Mouse (Mus musculus): ENCODE results near the gene Ergic1.

Gene Ergic1

DNA sequence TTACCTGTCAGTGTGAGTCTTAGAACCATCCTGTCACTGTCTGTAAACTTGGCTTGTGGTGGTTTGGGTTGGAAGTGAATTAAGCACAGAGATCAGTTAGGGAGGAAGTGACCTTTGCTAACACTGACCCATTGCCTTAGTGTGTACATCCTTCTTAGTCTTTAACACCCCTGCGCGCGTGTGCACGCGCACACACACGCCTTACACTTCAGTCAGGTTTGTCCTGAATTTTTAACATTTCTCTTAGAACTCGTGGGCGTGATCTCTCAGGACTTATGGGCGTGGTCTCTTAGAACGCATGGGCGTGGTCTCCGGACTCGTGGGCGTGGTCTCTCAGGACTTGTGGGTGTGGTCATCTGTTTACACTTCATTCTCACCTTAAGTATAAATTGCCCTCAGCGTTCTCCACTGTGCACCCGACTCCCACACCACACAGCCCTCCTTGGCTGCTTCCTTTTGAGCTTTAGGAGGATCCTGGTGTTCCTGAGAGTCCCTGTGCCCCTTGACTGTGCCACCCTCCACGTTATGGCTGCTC, 39.7 kb downstream of the Ergic1 start:
- no peak for DNase-seq (ENCODE audit: low spot score in 2 of 2)

DNA sequence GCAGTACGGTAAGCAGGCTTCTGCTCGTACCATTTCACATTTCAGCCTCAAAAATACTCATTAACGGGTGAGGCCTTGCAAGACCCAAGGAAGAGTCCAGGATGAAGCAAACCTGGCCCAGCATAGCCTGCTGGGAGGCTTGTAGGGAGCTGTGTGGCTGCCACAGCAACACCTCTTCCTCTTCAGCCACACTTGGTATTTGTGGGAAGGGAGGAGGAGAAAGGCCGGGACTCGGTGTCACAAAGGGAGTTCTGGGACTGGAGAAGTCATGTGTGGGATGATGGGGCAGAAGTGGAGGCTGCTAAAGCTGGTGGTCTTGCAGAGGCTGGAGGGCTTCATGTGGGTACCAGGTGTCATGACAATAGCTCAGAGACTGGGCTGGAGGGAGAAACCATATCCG, 40.2 kb downstream of the Ergic1 start:
- DNase-seq (ENCODE audit: low spot score in 2 of 2) = no peak

DNA sequence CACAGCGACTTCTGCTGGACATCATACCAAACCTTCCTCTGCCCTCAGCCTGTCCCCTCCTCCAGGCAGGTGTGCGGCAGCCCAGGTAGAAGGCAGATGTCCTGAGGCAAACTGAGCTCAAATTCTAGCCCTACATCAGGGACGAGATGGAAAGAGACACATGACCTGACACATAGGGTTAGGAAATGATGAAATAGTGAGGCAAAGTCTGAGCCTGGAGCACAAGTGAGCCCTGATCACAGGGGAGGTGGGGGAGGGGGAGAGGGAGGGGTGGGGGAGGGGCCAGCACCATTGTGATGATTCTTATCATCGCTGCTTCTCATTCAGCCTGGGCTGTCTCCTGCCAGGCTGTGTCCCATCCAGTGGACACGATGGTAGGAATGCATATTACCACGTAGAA, 40.6 kb downstream of the Ergic1 start:
- DNase-seq (ENCODE audit: low spot score in 2 of 2) = no peak

DNA sequence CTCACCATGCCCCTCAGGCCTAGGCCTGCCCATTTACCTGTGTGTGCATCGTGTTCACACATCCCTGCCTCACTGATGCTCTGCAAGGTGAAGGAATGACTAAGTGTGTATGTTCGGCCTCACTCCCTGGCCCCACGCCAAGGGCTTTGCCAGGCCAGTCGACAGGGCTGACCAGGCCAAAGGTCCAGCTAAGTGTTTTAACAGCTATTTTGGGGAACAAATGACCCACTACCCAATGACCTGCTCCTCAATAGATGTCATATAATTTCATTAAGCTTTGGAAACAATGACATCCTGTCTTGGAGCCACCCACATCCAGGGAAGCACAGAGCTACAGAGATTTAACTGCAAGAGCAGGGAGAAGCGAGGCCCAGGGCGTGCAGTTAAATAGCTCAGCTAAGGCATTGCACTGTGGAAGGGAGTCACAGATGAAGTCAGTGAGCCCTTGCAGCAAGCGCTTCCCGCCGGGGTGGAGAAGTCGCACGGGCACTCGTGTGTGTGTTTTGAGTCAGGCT, 41.1 kb downstream of the Ergic1 start:
- DNase-seq (ENCODE audit: low spot score in 2 of 2) = no peak

DNA sequence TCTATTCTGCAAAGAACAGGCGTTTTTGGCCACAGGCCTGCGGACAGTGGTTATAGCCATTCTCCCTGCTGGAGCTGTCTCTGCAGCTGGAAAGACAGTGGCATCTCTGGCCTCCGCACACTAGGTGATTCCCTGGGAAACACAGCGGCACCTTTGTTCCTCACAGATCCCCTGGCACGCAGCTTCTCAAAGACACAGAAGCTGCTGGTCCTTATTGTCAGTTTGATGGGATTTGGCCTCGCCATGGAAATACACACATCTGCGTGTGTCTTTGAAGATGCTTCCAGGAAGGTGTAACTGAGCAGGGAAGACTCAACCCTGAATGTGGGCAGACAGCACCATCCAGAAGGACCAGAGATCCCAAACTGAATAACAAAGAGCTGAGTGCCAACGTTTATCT, 42.0 kb downstream of the Ergic1 start:
- DNase-seq (ENCODE audit: low spot score in 2 of 2) = no peak

DNA sequence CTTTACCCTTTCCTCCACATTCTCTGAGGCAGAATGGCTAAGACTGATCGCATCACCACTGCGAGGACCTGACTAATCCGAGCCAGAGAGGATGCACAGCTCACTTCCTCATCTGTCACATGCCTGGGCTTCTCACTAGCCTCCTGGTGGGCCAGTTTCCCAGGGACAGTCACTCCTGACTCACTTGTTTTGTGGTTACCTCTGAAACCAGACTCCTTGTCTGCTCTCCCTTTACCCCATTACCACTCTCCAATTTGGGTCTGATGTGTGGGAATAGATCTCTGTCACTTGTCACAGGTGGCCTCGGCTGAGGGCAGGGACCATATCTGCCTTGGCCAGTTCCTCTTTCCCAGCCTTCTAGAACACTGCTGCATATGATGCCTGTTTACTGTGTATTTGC, 44.3 kb downstream of the Ergic1 start:
- no peak for DNase-seq (ENCODE audit: low spot score in 2 of 2)

DNA sequence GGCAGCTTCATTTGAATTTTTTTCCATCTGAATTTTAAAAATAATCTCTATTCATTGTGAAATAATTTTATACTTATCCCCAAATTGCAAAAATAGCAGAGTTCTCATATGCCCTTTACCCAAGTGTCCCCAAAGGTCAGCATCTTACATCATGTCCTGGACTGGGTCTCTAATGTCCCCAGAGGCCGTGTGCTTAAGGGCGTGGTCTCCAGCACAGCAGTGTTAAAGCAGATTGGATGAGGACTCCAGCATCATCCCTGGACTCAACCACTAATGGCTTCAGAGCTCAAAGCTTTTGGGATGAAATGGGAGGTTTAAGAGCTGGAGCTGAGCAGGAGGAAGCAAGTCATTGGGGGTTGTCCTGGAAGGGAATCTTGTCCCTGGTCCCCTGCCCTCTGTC, 45.2 kb downstream of the Ergic1 start:
- DNase-seq (ENCODE audit: low spot score in 2 of 2) = no peak

DNA sequence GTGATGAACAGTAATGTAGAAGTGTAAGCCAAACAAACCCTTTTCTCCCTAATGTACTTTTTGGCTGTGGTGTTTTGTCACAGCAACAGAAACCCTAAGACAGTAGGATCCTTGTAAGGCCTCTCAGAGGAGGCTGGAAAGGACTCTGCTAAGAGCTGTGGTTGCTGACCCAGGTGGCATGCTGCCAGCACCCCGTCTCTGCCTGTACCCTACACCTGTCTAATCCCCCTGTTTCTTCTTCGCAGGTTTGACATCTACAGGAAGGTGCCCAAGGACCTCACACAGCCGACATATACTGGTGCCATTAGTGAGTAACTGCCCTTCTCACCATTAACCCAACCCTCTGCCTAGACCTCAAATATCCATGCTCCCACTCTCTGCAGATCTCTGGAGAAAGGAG, 47.1 kb downstream of the Ergic1 start:
- no peak for DNase-seq (ENCODE audit: low spot score in 2 of 2)

DNA sequence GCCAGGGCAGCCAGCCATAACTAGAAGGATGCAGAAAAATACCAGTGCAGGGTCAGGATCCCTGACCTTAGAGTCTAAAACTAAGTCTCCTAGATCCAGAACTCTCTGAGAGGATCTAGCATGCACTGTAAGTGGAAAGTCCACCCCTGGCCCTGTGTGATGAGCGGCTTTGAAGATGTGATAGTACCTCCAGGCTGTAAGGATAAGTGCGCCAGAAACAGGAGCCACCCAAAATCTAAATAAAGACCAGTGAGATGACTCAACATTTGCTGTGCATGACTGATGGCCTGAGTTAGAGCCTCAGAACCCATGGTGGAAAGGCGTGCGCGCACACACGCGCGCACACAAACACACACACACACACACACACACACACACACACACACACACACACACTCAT, 47.6 kb downstream of the Ergic1 start:
- DNase-seq (ENCODE audit: low spot score in 2 of 2) = no peak

DNA sequence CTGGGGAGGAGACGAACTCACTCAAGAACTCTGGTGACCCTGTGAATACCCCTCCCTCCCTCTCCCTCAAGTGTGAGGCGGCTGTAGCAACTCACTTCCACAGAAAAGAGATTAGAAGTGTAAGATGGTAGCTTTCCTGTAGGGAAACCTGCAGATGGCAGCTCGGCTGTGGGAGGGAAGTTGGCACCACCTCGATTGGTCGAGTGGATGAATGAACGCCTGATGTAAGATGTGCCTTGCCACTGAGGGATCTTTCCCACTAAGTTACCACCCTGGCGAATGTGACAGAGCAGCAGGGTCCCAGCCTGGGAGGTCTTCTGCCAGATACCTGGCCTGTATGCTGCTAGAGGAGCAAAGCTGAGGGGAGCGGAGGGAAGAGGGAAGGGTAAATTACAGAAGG, 48.5 kb downstream of the Ergic1 start:
- peak; percentile 46 to 58 for DNase-seq (ENCODE audit: low spot score in 2 of 2)

DNA sequence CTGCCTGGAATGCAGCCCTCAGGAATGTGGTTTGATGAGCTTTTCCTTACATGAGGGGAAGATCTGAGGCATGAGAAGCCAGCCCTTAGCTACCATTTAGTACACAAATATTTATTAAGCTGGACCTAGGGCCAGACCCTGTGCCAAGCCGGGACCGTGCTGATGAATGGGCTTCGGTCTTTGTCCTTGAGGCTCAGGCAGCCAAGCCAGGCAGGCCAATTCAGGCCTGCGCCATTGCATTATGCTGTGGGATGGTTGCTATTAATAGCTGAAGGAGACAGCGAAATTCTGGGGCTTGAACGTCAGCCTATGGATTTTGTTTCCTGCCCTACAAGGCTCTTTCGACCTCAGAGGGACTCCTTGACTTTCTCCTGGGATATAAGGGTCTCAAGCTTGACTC, 50.0 kb downstream of the Ergic1 start:
- DNase-seq (ENCODE audit: low spot score in 2 of 2) = no peak

DNA sequence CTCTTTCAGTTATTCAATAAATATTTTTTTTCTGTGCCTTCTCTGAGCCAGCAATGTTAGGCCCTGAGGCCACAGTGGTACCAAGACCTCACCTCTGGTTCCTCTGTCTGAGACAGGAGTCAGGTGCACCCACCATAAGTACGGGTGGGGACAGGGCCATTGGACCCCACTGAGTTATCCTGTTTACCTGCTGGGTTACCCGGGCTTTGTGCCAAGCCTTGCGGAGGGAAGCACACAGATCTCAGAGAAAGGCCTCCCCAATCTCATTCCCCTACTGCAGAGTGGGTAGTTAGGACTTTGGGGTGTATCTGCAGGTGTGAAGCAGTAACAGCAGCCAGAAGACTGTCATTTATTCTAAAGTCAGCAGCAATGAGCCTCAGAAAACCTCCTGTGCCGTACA, 50.6 kb downstream of the Ergic1 start:
- no peak for DNase-seq (ENCODE audit: low spot score in 2 of 2)

DNA sequence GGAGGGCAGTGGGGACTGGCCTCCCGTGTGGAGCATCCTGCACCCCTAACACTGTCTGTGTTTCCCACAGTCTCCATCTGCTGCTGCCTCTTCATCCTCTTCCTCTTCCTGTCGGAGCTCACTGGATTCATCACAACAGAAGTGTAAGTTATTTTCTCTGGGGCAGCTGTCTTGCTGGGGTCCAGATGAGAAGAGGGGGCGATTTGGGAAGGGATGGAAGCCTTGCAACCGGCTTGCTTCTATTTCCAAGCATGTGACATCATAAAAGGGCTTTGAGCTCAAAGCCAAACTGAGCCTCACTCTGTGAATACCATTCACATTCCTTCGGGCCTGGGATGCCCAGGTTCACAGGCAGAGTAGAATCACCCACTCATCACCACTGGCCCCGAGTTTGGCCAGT, 53.0 kb downstream of the Ergic1 start:
- DNase-seq (ENCODE audit: low spot score in 2 of 2) = no peak

DNA sequence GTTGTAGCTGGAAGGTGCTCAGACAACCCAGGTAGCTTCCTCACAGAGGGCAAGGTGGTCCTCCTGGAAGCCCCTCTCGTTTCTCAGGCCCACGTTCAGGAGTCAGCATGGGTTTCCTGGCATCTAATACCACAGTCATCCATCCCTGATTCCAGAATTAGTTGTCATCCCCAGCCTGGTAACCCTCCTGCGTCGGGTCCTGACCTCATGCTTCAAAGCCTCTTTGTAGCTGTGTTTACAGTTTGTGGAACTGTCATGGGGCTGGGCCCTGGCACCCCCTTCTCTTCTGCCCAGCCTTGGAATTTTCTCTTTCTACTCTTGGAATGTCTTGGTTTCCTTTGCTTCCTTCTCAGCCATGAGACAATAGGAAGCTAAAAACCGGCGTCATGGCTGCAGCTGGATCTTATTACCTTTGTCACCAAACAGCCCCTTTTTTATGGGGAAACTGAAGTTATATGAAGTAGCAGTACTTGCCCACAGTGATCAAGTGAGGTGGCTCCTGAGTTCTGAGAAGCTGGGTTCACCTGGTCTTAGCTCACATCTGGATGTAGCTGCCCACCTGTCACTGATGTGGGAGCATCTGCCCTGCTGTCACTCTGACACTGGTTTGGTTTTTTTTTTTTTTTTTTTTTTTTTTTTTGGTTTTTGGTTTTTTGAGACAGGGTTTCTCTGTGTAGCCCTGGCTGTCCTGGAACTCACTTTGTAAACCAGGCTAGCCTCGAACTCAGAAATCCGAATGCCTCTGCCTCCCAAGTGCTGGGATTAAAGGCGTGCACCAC, 53.6 kb downstream of the Ergic1 start:
- DNase-seq (ENCODE audit: low spot score in 2 of 2) = no peak

DNA sequence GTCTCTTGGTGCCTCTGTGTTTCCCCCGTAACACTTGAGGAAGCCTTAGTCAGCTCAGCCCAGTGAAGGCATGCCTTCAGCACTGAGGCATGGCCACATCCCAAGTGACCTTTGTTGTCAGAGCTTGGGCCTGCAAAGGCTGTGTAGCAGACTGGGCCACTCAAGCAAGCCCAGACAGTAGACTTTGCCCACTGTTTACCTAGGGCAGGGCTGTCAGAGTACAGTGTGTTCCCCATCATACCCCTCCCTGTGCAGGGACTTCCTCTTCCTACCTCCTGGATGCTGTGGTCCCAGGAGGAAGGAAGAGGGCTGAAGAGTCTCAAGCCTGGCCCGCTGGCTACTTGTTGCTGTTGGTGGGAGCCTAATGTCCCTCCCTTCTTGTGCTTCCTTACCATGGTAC, 55.4 kb downstream of the Ergic1 start:
- DNase-seq (ENCODE audit: low spot score in 2 of 2) = no peak

DNA sequence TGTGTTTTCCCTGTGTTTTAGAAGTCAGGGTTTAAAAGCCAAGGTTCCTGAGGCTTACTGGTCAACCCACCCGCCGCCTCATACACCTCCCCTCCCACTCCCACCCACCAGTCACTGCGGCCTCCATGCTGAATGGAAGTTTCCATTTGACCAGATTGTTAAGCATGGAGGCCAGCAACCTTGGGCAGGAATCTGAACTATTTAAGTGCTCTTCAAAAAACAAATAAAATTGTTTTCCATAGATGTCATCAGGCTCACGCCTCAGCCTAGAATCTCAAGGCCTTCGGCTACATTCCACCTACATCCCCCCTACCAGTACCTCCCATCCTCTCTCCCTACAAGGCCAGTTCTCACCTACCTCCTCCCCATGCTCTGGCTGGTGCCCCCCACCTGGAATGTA, 57.2 kb downstream of the Ergic1 start:
- DNase-seq (ENCODE audit: low spot score in 2 of 2) = no peak

DNA sequence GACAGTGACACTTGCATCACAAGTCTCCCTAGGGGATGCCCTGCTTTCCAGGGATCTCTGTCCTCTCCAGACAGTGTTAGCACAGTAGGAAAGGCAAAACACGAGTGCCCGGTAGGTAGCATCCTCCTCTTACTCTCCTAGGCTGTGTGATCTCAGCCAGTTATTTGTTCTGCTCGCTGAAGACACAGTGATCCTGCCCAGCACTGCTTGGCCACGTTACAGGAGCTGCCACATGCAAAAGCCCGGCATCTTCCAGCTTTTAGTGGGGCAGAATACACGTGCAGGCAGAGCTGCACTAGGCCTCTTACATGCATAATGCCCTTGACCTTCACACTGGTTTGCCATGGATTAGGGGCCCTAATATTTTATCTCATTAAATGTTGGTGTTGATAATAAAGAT, 58.3 kb downstream of the Ergic1 start:
- DNase-seq (ENCODE audit: low spot score in 2 of 2) = no peak

DNA sequence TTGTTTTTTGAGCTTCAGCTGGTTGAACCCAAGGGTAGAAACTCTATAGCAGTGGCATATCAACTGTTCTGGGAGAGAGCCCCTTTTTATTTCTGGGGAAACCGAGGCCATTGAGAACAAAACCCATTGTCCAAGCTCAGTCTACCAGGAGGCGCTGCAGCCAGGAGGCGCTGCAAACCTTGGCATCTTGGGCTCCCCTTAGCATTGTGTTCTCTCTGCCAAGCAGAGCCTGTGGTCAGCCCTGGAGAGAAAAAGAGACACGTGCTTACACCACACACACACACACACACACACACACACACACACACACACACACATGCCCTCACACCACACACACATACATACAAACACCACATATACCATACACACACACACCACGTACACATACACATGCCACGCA, 59.0 kb downstream of the Ergic1 start:
- DNase-seq (ENCODE audit: low spot score in 2 of 2) = no peak

DNA sequence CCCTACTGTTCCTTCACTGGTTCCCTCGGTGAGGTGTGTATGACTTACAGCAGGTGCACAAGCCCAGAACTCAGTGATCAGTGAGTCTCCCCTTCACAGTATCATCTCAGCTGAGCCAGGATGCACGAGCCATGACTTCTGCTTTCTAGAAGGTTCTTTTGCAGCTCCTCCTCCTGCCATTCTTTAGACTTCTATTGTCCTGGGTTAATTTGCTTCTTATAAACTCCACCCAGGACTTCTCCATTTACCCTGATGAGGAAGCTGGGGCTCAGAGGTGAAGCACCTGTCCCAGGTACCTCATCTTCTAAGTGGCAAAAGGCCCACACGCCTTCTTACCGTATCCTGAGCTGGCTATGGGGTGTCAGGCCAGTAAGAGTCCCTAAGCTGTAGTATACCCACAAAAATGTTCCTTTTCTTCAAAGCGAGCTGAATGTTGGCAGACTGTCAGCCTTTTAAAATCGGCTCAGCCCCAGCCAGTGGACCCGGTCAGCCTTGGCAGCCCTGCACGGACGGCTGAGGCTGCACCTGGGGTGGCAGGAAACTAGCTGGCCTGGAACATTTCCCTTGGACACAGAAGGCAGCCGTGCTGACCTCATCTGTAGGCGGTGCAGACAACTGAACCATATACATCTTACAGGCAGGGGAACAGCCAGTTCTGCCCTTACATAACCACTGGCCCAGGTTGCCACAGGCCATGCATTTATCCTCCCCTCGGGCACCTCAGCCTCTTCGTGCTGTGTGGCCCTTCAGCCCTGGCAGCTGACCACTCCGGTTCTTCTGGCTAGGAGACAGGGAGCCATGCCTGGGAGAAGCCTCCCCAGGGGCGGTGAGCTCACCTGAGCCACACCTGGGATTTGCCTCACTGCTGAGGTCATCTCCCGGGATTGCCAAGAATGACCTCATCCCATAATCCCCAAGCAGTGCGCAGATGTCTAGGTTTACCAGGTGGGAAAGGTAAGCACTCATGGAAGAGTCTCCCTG, 59.8 kb downstream of the Ergic1 start:
- peak; percentile 21 to 29 for DNase-seq (ENCODE audit: low spot score in 2 of 2)

DNA sequence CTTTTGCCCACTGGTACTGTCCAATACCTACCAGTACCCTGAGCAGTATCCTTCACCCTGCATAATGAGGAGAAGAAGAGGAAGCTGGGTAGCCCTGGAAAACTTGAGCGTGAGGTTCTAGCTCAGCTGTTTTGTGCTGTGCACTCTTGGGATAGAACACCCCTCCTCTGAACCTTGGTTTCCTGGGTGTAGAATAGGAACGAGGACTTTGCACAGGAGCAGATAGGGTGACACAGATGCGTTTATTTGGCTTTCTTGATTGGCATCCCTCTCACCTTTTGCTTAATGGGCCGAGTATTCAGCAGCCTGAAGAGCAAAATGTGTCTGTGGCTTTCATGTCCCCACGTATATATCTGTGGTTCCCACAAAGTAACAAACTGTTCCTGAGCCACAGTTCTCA, 60.6 kb downstream of the Ergic1 start:
- DNase-seq (ENCODE audit: low spot score in 2 of 2) = no peak

DNA sequence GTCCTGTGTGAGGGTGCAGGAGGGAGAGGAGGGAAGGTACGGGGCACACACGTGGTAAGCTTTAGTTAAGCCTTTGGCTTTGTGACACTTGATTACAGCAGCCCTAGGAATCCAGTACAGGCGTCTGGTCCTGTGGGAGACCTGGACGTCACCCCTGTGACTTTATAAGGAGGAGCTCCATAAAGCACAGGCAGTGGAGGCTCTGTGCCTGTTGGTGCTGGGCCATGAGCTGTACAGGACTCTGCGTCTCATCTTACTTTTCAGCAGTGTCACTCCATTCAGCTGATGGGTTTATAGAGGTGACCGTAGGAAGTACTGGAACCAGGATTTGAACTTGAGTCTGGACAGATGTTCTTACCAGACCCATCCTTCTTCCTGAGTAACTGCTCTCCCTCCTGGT, 62.7 kb downstream of the Ergic1 start:
- no peak for DNase-seq (ENCODE audit: low spot score in 2 of 2)

DNA sequence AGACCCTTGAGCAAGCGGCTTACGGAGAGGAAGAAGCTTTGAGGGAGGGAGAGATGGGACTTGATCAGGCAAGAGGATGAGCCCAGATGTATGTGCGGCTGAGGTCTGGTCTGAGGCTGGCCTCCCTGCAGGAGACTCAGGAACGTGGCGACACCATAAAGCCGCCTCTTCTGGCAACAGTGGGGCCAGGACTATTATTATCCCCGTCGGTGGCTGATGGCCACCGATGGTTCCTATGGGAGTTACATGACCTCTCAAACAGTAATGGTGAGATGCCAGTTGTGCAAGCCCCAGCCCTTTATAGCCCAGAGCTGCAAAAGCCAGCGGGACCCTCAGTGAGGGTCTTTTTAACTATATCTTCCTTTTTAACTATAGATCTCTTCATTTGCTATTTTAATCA, 63.7 kb downstream of the Ergic1 start:
- DNase-seq (ENCODE audit: low spot score in 2 of 2) = no peak
